Mouse (Mus musculus): Measurements from ENCODE around the gene Hyal2. TPM values are rescaled to one million over a fixed set of nuclear protein-coding genes. Genes with fewer than 3 reads are reported as not detected.

Gene Hyal2
- polyA plus RNA-seq, 1 experiment from 2014 or later = 82.9 TPM

DNA sequence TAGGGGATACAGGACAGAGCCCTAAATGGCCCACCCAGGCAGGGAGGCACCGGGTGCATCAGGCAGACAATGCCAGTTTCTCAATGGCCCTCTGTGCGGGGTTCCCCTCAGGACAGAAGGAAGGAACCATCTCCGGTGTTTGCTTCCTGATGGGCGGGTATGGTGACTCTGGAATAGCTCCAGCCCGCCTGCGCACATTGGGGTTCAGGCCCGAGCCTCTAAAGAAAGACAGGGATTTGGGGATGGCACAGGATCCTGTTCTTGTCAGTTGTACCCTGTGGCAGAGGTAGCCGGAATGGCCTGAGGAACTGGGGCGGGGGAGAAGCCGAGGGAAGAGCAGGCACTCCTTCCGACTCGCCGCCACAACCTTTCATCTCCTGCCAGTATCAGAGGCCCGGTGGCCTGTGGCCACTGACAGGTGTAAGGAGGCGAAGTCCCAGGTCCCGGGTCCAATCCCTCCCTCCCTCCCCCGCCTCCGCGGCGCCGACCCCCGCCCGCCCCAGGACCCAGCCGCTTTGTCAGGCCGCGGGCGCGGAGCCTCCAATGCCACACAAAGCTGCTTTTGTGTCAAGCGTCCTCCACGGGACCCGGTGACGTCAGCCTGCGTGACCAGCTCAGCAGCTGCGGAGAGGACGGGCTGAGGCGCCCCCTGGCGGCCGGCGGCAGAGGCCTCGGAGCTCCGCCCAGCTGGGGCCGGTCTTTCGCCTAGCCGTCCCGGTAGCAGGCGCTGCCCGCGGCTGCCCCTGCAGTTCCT, 44.6 kb downstream of the Hyal2 start:
- Histone ChIP-seq H3K9me3 (no peaks in the 10 kb centered on the region), H3K4me2 (peak overlapping the region; percentile 64), H3K27ac (peak overlapping the region; percentile 97), H3K9ac (peak overlapping the region; percentile 58), H3K4me1 (peaks cover 22% of the 10 kb centered on the region), H3K27me3 (replicated peaks) (no peaks in the 10 kb centered on the region), H3K4me3 (peak overlapping the region; percentile 35), H3K36me3 (replicated peaks) (peaks cover 18% of the 10 kb centered on the region)
- ATAC-seq (replicated peaks) = peak; percentile 94
- WGBS = 3% methylated on average over 47 of the region's 48 CpGs

DNA sequence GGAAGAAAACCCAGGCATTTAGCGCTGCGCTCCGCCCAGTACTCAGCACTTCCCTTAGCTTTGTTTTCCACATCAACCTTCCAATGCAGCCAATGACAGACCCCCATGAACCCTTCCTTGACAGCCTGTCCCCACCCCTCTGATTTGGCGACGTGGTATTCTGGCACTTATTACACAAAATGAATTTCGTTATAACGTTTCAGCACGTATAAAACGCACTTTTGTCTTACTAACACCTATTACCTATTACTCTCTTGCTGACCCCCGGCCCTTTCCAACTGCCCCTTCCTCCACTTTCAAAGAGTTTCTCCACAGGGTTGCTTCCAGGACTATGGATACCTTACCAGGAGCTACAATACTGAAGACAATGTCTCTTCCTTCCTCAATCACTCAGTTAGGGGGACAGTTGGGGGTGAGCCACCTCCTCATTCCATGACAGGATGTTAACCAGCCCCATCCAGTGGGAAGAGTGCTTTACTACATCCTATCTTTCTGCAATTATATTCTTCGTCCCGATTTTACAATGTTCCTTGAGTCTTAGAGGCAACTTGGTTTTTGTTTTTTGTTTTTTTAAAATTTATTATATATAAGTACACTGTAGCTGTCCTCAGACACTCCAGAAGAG, 45.3 kb downstream of the Hyal2 start:
- 13% methylated on average over 12 of the region's 12 CpGs for WGBS

DNA sequence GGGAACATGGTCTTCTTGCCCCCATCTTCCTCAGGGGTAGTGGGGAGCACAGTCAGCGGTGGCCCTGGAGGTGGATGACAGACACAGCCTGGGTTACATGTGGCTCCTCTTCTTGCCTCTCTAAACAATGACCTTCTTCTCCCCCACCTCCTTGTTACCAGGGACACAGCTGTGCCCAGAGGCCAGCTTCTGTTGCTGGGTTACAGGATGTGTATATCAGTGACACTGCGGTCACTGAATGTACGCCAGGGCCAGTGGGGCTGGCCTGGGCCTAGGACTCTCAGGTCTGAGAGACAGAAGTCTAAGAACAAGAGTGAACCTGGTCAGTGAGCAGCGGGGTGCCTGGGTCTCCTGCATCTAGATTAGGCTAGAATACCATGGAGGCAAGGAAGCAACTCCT, 47.3 kb downstream of the Hyal2 start:
- Histone ChIP-seq H3K27ac (peak overlapping the region; percentile 63; the same call in 1 of the 2 replicates), H3K4me3 (no peak overlapping the region), H3K9me3 (no peaks in the 10 kb centered on the region), H3K27me3 (replicated peaks) (no peaks in the 10 kb centered on the region), H3K4me2 (no peak overlapping the region), H3K4me1 (peaks cover 32% of the 10 kb centered on the region), H3K36me3 (replicated peaks) (peaks cover 35% of the 10 kb centered on the region), H3K9ac (no peak overlapping the region)
- ATAC-seq (replicated peaks) = no peak
- WGBS = 55% methylated on average over 4 of the region's 4 CpGs

More for the DNA sequence above, 45.3 kb downstream of the Hyal2 start:
- ATAC-seq (replicated peaks) = peak; percentile 49; the same call in 1 of the 2 replicates
- peak overlapping the region; percentile 64 for H3K4me2 ChIP-seq
- H3K27ac ChIP-seq = peak overlapping the region; percentile 97
- peak overlapping the region; percentile 35 for H3K4me3 ChIP-seq
- no peaks in the 10 kb centered on the region for H3K9me3 ChIP-seq
- H3K36me3 ChIP-seq (replicated peaks) = peaks cover 22% of the 10 kb centered on the region
- no peak overlapping the region for H3K9ac ChIP-seq
- H3K27me3 ChIP-seq (replicated peaks) = no peaks in the 10 kb centered on the region
- peaks cover 22% of the 10 kb centered on the region for H3K4me1 ChIP-seq

DNA sequence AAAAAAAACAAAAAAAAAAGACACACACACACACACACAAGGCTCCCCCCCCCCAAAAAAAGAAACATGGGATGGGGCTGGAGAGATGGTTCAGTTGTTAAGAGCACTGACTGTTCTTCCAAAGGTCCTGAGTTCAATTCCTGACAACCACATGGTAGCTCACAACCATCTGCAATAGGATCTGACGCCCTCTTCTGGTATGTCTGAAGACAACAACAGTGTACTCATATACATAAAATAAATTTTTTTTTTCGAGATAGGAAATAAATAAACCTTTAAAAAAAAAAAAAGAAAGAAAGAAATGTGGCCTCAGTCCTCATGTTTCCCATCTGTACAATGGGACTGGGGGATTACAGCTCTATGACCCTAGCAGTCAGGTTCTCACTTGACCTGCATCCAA, 49.7 kb downstream of the Hyal2 start:
- Histone ChIP-seq H3K4me1 (peaks cover 22% of the 10 kb centered on the region), H3K36me3 (replicated peaks) (peaks cover 35% of the 10 kb centered on the region), H3K27me3 (replicated peaks) (no peaks in the 10 kb centered on the region), H3K27ac (no peak overlapping the region), H3K4me3 (no peak overlapping the region), H3K4me2 (no peak overlapping the region), H3K9me3 (no peaks in the 10 kb centered on the region), H3K9ac (no peak overlapping the region)
- no peak for ATAC-seq (replicated peaks)
- 88% methylated on average over 2 of the region's 2 CpGs for WGBS

DNA sequence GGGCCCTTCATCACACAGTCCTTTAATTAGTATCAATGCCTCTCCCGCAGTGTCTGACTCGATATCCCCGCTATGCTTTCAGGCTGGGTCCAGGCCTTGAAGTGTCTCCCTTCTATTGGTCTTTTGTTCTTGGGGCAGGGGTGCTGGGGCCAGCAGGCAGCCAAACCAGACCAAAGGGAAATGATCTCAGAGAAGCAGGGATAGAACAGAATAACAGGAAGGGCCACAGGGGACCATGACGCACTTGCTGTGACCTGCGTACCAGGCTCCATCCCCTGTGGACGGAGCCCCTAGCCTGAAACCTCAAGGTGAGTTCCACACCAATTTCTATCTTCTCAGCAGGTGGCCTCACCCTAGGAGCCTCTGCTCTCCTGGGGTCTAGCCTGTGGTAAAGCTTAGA, 50.4 kb downstream of the Hyal2 start:
- no peak overlapping the region for H3K9ac ChIP-seq
- no peak for ATAC-seq (replicated peaks)
- peaks cover 35% of the 10 kb centered on the region for H3K36me3 ChIP-seq (replicated peaks)
- H3K9me3 ChIP-seq = no peaks in the 10 kb centered on the region
- no peak overlapping the region for H3K4me3 ChIP-seq
- peaks cover 19% of the 10 kb centered on the region for H3K4me1 ChIP-seq
- 85% methylated on average over 6 of the region's 6 CpGs for WGBS
- peak overlapping the region; percentile 60 for H3K27ac ChIP-seq
- H3K27me3 ChIP-seq (replicated peaks) = no peaks in the 10 kb centered on the region
- H3K4me2 ChIP-seq = no peak overlapping the region

DNA sequence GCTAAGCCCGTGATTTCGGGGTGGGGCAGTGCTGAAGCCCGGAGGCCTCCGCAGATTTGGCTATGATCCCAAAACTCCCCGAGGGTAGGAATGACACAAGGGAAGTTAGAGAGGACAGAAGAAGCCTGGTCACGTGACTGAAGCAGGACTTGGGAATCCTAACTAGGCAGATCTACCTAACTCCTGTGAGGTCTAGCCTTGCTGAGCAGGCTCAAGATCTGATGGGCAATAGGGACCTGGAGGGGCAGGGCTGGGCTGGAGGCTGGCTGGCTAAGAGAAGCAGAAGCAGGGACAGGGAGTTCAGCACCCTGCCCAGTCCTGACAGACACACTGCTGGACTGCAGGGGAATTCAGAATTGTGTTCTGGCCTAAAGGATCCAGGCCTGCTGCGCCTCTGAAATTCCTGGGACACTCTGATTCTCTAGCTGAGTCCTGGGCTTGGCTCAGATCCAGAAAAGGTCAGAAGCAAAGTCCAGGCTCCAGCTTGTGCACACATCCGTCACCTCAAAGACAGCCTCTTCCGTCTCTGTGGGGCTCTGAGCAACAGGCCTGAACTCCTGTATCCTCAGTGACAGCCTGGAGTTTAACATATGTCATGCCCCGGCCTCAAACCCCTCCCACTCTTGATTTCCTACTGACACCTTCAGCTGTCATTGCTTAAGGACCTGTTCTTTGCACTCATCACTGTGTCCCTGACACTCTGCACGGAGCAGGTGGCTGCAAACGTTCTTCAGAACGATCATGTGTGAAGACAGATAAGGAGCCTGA, 51.2 kb downstream of the Hyal2 start:
- Histone ChIP-seq H3K4me3 (no peak overlapping the region), H3K27ac (peak overlapping the region; percentile 60), H3K36me3 (replicated peaks) (peaks cover 32% of the 10 kb centered on the region), H3K4me1 (peaks cover 18% of the 10 kb centered on the region), H3K9ac (no peak overlapping the region; the same call in 1 of the 2 replicates), H3K4me2 (no peak overlapping the region), H3K9me3 (no peaks in the 10 kb centered on the region), H3K27me3 (replicated peaks) (no peaks in the 10 kb centered on the region)
- ATAC-seq (replicated peaks) = no peak
- 54% methylated on average over 13 of the region's 13 CpGs for WGBS

DNA sequence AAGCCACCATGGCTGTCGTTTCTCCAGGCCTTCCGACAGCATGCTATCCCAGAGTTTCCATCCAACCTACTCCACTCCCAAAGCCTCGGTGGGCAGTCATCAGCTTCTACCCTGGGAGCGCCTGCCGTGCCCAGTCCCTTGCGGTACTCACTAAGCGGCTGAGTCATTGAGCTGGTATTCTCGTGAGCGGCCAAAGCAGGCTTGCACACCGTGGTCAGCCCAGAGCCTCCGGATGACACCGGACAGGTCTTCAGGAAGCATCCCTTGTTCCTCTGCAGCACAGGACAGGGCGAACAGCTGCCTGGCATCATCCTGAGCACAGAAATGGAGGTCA, 51.8 kb downstream of the Hyal2 start:
- Histone ChIP-seq H3K27me3 (replicated peaks) (no peaks in the 10 kb centered on the region), H3K36me3 (replicated peaks) (peaks cover 29% of the 10 kb centered on the region), H3K9ac (no peak overlapping the region), H3K4me3 (no peak overlapping the region), H3K9me3 (no peaks in the 10 kb centered on the region), H3K27ac (peak overlapping the region; percentile 60), H3K4me2 (no peak overlapping the region), H3K4me1 (peaks cover 17% of the 10 kb centered on the region)
- 82% methylated on average over 13 of the region's 13 CpGs for WGBS
- ATAC-seq (replicated peaks) = no peak

DNA sequence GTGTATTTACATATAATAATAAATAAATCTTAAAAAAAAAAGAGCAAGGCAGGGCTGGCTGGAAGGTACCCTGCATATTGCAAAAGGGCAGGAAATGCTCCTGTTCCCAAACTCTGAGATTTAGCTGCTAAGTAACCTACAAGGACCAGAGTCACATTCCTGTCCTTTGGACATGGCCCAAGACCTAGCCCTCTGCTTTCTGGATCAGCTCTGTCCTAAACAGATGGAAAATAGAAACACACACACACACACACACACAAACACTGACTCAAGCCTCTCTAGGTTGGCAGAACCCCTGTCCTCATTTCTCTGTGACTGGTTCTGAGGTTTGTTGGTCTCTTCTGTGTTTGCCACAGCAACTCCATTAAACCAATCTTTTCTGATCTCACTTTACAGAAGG, 53.2 kb downstream of the Hyal2 start:
- no peak for ATAC-seq (replicated peaks)
- peaks cover 23% of the 10 kb centered on the region for H3K36me3 ChIP-seq (replicated peaks)
- no peak overlapping the region for H3K4me3 ChIP-seq
- H3K9ac ChIP-seq = no peak overlapping the region
- peaks cover 18% of the 10 kb centered on the region for H3K4me1 ChIP-seq
- no peaks in the 10 kb centered on the region for H3K9me3 ChIP-seq
- no peak overlapping the region for H3K4me2 ChIP-seq
- H3K27ac ChIP-seq = no peak overlapping the region
- H3K27me3 ChIP-seq (replicated peaks) = no peaks in the 10 kb centered on the region

Other genes starting within 250 kb of the Hyal2 start
- 20.1 and 21.1 TPM in 2 replicates for gene Hemk1, start 229.6 kb upstream of the Hyal2 start, polyA plus RNA-seq (2015; fragmentation: Nextera tagmentation; extraction: Ambion mirVana)
- 9.7 TPM in 2 replicates for gene 6430571L13Rik, start 227.3 kb upstream of the Hyal2 start, polyA plus RNA-seq (2015; fragmentation: Nextera tagmentation; extraction: Ambion mirVana)
- gene Cacna2d2, start 168.3 kb upstream of the Hyal2 start, polyA plus RNA-seq (2015; fragmentation: Nextera tagmentation; extraction: Ambion mirVana) = 10.2 and 10.3 TPM in 2 replicates
- gene Tmem115, start 34.0 kb upstream of the Hyal2 start, polyA plus RNA-seq (2015; fragmentation: Nextera tagmentation; extraction: Ambion mirVana) = 48.0 and 50.5 TPM in 2 replicates
- 45.1 and 45.7 TPM in 2 replicates for gene Cyb561d2, start 25.8 kb upstream of the Hyal2 start, polyA plus RNA-seq (2015; fragmentation: Nextera tagmentation; extraction: Ambion mirVana)
- gene Nprl2, start 25.7 kb upstream of the Hyal2 start, polyA plus RNA-seq (2015; fragmentation: Nextera tagmentation; extraction: Ambion mirVana) = 78.4 and 81.6 TPM in 2 replicates
- 4.6 TPM in 2 replicates for gene Zmynd10, start 20.6 kb upstream of the Hyal2 start, polyA plus RNA-seq (2015; fragmentation: Nextera tagmentation; extraction: Ambion mirVana)
- gene Rassf1, start 16.4 kb upstream of the Hyal2 start, polyA plus RNA-seq (2015; fragmentation: Nextera tagmentation; extraction: Ambion mirVana) = 44.4 and 45.3 TPM in 2 replicates
- gene Tusc2, start 4.7 kb upstream of the Hyal2 start, polyA plus RNA-seq (2015; fragmentation: Nextera tagmentation; extraction: Ambion mirVana) = 123 and 125 TPM in 2 replicates
- gene Hyal1, start 9.0 kb downstream of the Hyal2 start, polyA plus RNA-seq (2015; fragmentation: Nextera tagmentation; extraction: Ambion mirVana) = 7.9 and 9.5 TPM in 2 replicates
- gene Naa80, start 10.9 kb downstream of the Hyal2 start, polyA plus RNA-seq (2015; fragmentation: Nextera tagmentation; extraction: Ambion mirVana) = 21.4 and 23.1 TPM in 2 replicates
- 1.8 TPM in 2 replicates for gene Hyal3, start 12.9 kb downstream of the Hyal2 start, polyA plus RNA-seq (2015; fragmentation: Nextera tagmentation; extraction: Ambion mirVana)
- 14.5 and 16.9 TPM in 2 replicates for gene Ifrd2, start 19.7 kb downstream of the Hyal2 start, polyA plus RNA-seq (2015; fragmentation: Nextera tagmentation; extraction: Ambion mirVana)
- gene Sema3b, start 41.3 kb downstream of the Hyal2 start, polyA plus RNA-seq (2015; fragmentation: Nextera tagmentation; extraction: Ambion mirVana) = 4.3 and 4.9 TPM in 2 replicates
- gene Gnai2, start 67.4 kb downstream of the Hyal2 start, polyA plus RNA-seq (2015; fragmentation: Nextera tagmentation; extraction: Ambion mirVana) = 299 and 386 TPM in 2 replicates
- 31.8 and 40.4 TPM in 2 replicates for gene Slc38a3, start 101.6 kb downstream of the Hyal2 start, polyA plus RNA-seq (2015; fragmentation: Nextera tagmentation; extraction: Ambion mirVana)
- gene Gnat1, start 111.8 kb downstream of the Hyal2 start, polyA plus RNA-seq (2015; fragmentation: Nextera tagmentation; extraction: Ambion mirVana) = 2.1 and 2.2 TPM in 2 replicates
- gene Sema3f, start 142.5 kb downstream of the Hyal2 start, polyA plus RNA-seq (2015; fragmentation: Nextera tagmentation; extraction: Ambion mirVana) = 26.0 and 31.2 TPM in 2 replicates
- gene Rbm5, start 203.1 kb downstream of the Hyal2 start, polyA plus RNA-seq (2015; fragmentation: Nextera tagmentation; extraction: Ambion mirVana) = 280 and 292 TPM in 2 replicates

All from midbrain, embryonic 15.5 days (tissue).